Mouse (Mus musculus): Measurements from ENCODE around the gene Kif13a. TPM values are rescaled to one million over a fixed set of nuclear protein-coding genes. Genes with fewer than 3 reads are reported as not detected.
A peak's percentile ranks its signal among the peaks of the same experiment; 100 is the strongest.

Kif13a gene
- polyA plus RNA-seq, 1 experiment from 2014 or later, result 12.1 TPM

- 84% methylated on average over 6 of the region's 6 CpGs for WGBS
- Histone ChIP-seq H3K4me1 (replicated peaks) (peaks cover 18% of the 10 kb centered on the region; the same call in 1 of the 2 replicates), H3K9ac (no peak overlapping the region), H3K4me3 (no peak overlapping the region), H3K4me2 (no peak overlapping the region), H3K27me3 (no peaks in the 10 kb centered on the region), H3K27ac (replicated peaks) (no peak overlapping the region), H3K36me3 (no peaks in the 10 kb centered on the region), H3K9me3 (no peaks in the 10 kb centered on the region)
- ATAC-seq (ENCODE audit: low read depth), result no peak; the same call in 1 of the 2 replicates
Observed at GRCm38 (mm10) chr13:46880243-46880642, 49.4 kb downstream of the Kif13a start.

DNA sequence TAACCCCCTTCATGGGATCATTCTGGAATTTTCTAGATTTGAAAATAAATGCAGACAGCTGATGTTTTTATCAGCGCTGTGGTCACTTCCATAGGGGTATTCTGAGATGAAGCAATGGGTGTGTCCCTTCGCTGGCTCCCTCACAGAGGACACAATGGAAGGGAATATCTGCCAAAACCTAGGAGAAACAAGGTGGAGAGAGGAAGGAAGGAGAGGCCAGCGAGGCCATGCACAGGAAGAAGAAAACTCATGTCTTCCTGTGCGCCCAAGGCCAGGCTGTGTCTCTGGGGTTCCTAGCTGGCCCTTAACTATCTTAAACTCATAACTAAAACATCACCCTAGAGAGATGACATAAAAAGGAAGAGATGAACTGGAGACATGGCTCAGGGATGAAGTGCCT lies 52.6 kb downstream of the Kif13a start:
- Histone ChIP-seq H3K36me3 (no peaks in the 10 kb centered on the region), H3K4me3 (no peak overlapping the region), H3K4me2 (no peak overlapping the region), H3K27me3 (no peaks in the 10 kb centered on the region), H3K27ac (replicated peaks) (no peak overlapping the region), H3K9ac (no peak overlapping the region), H3K9me3 (no peaks in the 10 kb centered on the region), H3K4me1 (replicated peaks) (peaks cover 32% of the 10 kb centered on the region)
- 89% methylated on average over 4 of the region's 4 CpGs for WGBS
- ATAC-seq (ENCODE audit: low read depth), result no peak

DNA sequence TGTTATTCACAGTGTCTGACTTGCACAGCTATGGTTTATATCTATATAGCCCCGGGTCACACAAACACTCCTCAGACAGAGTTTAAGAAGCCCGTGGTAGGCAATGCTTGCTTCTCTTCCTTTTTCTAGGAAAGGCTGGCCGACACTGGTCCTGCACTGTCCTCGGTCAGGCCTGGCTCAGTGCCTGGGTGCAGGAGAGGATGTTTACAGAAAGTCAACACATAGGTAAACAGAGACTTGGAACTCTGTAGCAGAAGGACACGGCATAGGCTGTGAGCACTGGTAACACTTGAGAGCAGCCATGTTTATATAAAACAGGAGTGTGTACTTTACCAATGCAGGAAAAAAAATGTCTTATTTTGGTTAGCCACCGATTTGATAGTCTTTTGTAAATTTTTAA lies 54.3 kb downstream of the Kif13a start:
- Histone ChIP-seq H3K9ac (no peak overlapping the region), H3K27ac (replicated peaks) (no peak overlapping the region), H3K36me3 (no peaks in the 10 kb centered on the region), H3K27me3 (no peaks in the 10 kb centered on the region), H3K4me1 (replicated peaks) (peaks cover 38% of the 10 kb centered on the region), H3K9me3 (no peaks in the 10 kb centered on the region), H3K4me2 (no peak overlapping the region), H3K4me3 (no peak overlapping the region)
- 82% methylated on average over 6 of the region's 6 CpGs for WGBS
- ATAC-seq (ENCODE audit: low read depth), result no peak

DNA sequence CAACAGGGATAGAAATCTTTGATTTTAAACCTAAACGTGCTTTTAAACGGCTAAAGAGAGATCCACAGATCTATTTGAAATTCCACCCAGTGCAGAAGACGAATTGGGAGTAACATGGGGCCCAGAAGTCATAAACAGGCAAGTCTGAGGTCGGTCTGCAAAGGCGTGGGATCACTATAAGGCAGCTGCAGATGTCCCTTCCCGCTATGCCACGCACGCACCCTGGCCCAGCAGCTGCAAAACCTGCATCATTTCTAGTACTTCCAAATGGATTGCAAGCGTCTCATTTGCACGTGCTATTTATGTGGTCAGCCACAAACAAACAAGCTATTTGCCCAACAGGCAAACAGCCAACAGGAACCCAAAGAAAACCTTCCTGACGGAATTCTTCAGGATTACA lies 56.9 kb downstream of the Kif13a start:
- Histone ChIP-seq H3K4me2 (no peak overlapping the region), H3K36me3 (no peaks in the 10 kb centered on the region), H3K27me3 (no peaks in the 10 kb centered on the region), H3K4me3 (no peak overlapping the region), H3K4me1 (replicated peaks) (peaks cover 41% of the 10 kb centered on the region), H3K9ac (no peak overlapping the region), H3K27ac (replicated peaks) (no peak overlapping the region), H3K9me3 (no peaks in the 10 kb centered on the region)
- WGBS, result 67% methylated on average over 11 of the region's 11 CpGs
- ATAC-seq (ENCODE audit: low read depth), result no peak

- no peak overlapping the region for H3K27ac ChIP-seq (replicated peaks)
- no peak overlapping the region for H3K4me2 ChIP-seq
- ATAC-seq (ENCODE audit: low read depth), result peak; percentile 69; the same call in 1 of the 2 replicates
- no peaks in the 10 kb centered on the region for H3K9me3 ChIP-seq
- H3K27me3 ChIP-seq, result no peaks in the 10 kb centered on the region
- H3K9ac ChIP-seq, result no peak overlapping the region
- H3K4me1 ChIP-seq (replicated peaks), result peaks cover 36% of the 10 kb centered on the region
- H3K36me3 ChIP-seq, result no peaks in the 10 kb centered on the region
- H3K4me3 ChIP-seq, result no peak overlapping the region
- 36% methylated on average over 6 of the region's 6 CpGs for WGBS
Observed at GRCm38 (mm10) chr13:46872194-46872593, 57.5 kb downstream of the Kif13a start.

- no peaks in the 10 kb centered on the region for H3K27me3 ChIP-seq
- H3K9me3 ChIP-seq, result no peaks in the 10 kb centered on the region
- H3K4me1 ChIP-seq (replicated peaks), result peaks cover 33% of the 10 kb centered on the region
- H3K4me3 ChIP-seq, result no peak overlapping the region
- H3K4me2 ChIP-seq, result no peak overlapping the region
- WGBS, result 89% methylated on average over 13 of the region's 13 CpGs
- no peaks in the 10 kb centered on the region for H3K36me3 ChIP-seq
- H3K27ac ChIP-seq (replicated peaks), result no peak overlapping the region
- no peak overlapping the region for H3K9ac ChIP-seq
- no peak for ATAC-seq (ENCODE audit: low read depth)
Observed at GRCm38 (mm10) chr13:46869464-46869863, 60.2 kb downstream of the Kif13a start.

DNA sequence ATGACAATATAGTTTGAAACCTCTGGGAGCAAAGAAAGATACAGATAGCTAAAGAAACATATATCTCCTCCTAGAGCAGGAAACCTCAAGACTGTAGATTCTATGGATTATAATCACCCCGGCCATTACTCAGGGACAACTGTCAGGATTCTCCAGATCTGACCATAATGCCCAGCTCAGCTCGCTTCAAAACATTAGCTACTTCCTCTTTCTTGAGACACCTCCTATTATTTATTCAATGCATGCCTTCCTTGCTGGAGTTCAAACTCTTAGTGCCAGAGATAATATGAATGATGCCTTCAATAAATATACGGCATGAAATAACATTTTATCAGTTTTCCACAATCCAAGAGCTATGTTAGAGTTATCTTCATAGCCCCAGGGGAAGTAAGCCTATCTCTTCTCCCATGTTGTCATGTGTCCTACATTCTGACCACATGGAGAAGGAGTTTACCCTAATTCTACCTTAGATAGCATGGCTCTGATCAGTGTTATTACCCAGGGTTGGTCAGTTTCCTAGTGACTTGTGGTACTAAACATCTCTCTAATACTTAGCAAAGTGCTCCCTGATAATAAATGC lies 66.4 kb downstream of the Kif13a start:
- ATAC-seq (ENCODE audit: low read depth), result no peak
- no peaks in the 10 kb centered on the region for H3K9me3 ChIP-seq
- H3K9ac ChIP-seq, result no peak overlapping the region
- H3K4me3 ChIP-seq, result no peak overlapping the region
- H3K27me3 ChIP-seq, result no peaks in the 10 kb centered on the region
- no peaks in the 10 kb centered on the region for H3K36me3 ChIP-seq
- 89% methylated on average over 3 of the region's 3 CpGs for WGBS
- H3K4me2 ChIP-seq, result no peak overlapping the region
- H3K4me1 ChIP-seq (replicated peaks), result no peaks in the 10 kb centered on the region
- H3K27ac ChIP-seq (replicated peaks), result no peak overlapping the region

GRCm38 (mm10) chr13:46859876-46860275 lies 69.8 kb downstream of the Kif13a start:
- no peaks in the 10 kb centered on the region for H3K36me3 ChIP-seq
- H3K9me3 ChIP-seq, result no peaks in the 10 kb centered on the region
- H3K4me3 ChIP-seq, result no peak overlapping the region
- H3K9ac ChIP-seq, result no peak overlapping the region
- H3K27me3 ChIP-seq, result no peaks in the 10 kb centered on the region
- H3K4me1 ChIP-seq (replicated peaks), result no peaks in the 10 kb centered on the region
- no peak overlapping the region for H3K27ac ChIP-seq (replicated peaks)
- no peak overlapping the region for H3K4me2 ChIP-seq
- WGBS, result 84% methylated on average over 2 of the region's 2 CpGs
- no peak for ATAC-seq (ENCODE audit: low read depth)

GRCm38 (mm10) chr13:46859173-46859572 lies 70.5 kb downstream of the Kif13a start:
- Histone ChIP-seq H3K4me3 (no peak overlapping the region), H3K4me2 (no peak overlapping the region), H3K9ac (no peak overlapping the region), H3K27ac (replicated peaks) (no peak overlapping the region), H3K9me3 (no peaks in the 10 kb centered on the region), H3K27me3 (no peaks in the 10 kb centered on the region), H3K36me3 (no peaks in the 10 kb centered on the region), H3K4me1 (replicated peaks) (no peaks in the 10 kb centered on the region)
- no peak for ATAC-seq (ENCODE audit: low read depth)
- 97% methylated on average over 2 of the region's 2 CpGs for WGBS

DNA sequence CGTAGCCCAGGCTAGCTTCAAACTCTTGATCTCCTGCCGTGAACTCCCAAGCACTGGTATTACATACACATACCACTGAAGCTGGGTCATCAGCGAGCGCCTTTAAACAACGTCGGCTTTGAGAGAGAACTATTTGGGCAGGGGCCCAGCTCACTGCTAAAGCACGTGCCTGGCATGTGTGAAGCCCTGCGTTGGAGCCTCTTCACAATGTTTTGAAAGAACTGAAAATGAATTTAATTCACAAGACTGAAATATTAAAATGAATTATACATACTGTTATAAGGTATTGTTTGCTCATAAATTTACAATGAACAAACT lies 70.9 kb downstream of the Kif13a start:
- WGBS, result 91% methylated on average over 8 of the region's 8 CpGs
- no peaks in the 10 kb centered on the region for H3K36me3 ChIP-seq
- no peak for ATAC-seq (ENCODE audit: low read depth)
- no peak overlapping the region for H3K4me3 ChIP-seq
- H3K4me1 ChIP-seq (replicated peaks), result no peaks in the 10 kb centered on the region
- no peak overlapping the region for H3K4me2 ChIP-seq
- H3K9ac ChIP-seq, result no peak overlapping the region
- no peak overlapping the region for H3K27ac ChIP-seq (replicated peaks)
- no peaks in the 10 kb centered on the region for H3K27me3 ChIP-seq
- no peaks in the 10 kb centered on the region for H3K9me3 ChIP-seq

DNA sequence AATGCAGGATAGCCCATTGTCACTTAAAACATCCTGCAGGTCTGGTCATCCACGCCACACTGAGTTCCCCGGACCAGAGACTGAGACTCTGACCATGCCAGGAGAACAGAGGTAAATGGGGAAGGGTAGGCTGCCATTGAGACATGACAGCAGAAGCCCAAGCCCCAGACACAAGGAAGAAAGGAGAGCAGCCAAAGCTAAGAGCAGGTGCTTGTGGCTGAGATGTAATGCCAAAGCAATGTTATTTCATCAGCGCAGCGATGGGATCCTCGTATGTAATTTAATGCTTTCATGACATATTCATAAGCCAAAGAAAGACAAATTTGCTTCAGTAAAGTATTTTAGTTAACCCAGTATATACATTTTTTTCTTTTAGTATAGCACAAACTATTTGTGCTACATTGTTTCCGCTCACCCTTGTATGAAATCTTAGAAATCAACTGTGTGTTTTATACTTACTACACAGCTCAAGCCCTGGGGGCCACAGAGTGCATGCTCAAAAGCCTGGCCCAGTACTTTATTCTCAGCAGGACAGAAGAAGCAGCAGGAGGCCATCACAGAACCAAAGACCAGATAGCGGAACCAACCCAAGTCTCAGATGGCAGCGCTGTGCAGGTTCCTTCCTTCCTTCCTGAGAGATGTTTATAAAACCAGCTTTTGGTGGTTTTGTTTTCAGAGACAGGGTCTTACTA lies 71.4 kb downstream of the Kif13a start:
- no peak overlapping the region for H3K4me3 ChIP-seq
- 89% methylated on average over 8 of the region's 8 CpGs for WGBS
- no peaks in the 10 kb centered on the region for H3K27me3 ChIP-seq
- H3K27ac ChIP-seq (replicated peaks), result no peak overlapping the region
- no peak for ATAC-seq (ENCODE audit: low read depth)
- H3K36me3 ChIP-seq, result no peaks in the 10 kb centered on the region
- no peaks in the 10 kb centered on the region for H3K9me3 ChIP-seq
- H3K9ac ChIP-seq, result no peak overlapping the region
- no peak overlapping the region for H3K4me2 ChIP-seq
- no peaks in the 10 kb centered on the region for H3K4me1 ChIP-seq (replicated peaks)

DNA sequence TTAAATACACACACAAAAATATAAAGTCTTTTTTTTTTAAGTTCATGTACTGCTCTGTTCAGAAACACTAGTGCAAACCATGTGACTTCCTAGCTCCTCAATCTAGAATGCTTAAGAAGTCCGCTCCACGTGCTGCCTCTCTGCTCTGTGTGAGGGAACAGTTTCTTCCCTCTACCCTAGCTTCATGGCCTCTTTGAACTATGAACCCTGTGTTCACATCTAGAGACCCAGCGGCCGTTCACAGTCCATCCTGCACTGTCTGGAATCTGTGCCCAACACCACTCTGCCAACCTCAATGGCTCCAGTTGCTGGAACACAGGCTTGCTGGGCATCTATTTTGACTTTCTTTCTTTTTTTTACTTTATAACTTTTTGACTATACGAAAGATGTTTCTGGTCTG lies 75.2 kb downstream of the Kif13a start:
- H3K9ac ChIP-seq, result no peak overlapping the region
- H3K4me2 ChIP-seq, result no peak overlapping the region
- no peak overlapping the region for H3K27ac ChIP-seq (replicated peaks)
- no peak for ATAC-seq (ENCODE audit: low read depth)
- no peaks in the 10 kb centered on the region for H3K27me3 ChIP-seq
- WGBS, result 90% methylated on average over 5 of the region's 5 CpGs
- H3K36me3 ChIP-seq, result no peaks in the 10 kb centered on the region
- H3K9me3 ChIP-seq, result no peaks in the 10 kb centered on the region
- no peaks in the 10 kb centered on the region for H3K4me1 ChIP-seq (replicated peaks)
- H3K4me3 ChIP-seq, result no peak overlapping the region

DNA sequence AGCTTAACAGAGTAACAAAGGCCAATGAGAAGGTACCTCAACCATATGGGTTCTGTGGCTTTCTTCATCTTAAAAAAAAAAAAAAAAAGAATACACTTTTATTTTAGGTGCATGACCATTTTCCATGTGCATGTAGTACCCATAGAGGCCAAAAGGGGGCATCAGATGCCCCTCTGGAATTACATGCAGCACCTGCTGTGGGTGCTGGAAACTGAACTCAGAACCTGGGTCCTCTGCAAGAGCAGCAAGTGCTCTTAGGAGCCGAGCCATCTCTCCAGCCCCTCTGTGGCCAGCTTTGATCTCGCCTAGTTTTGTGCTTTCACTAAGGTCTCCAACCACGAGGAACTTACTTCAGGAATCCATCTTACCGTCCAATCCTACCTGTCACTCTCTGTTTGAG lies 77.2 kb downstream of the Kif13a start:
- H3K4me2 ChIP-seq, result no peak overlapping the region
- no peaks in the 10 kb centered on the region for H3K27me3 ChIP-seq
- H3K4me3 ChIP-seq, result no peak overlapping the region
- no peak for ATAC-seq (ENCODE audit: low read depth)
- no peaks in the 10 kb centered on the region for H3K9me3 ChIP-seq
- H3K27ac ChIP-seq (replicated peaks), result no peak overlapping the region
- no peak overlapping the region for H3K9ac ChIP-seq
- H3K36me3 ChIP-seq, result no peaks in the 10 kb centered on the region
- H3K4me1 ChIP-seq (replicated peaks), result no peaks in the 10 kb centered on the region
- 94% methylated on average over 4 of the region's 4 CpGs for WGBS
